8 mouse cellular contexts compared by ENCODE assay signal in the genomic region with DNA sequence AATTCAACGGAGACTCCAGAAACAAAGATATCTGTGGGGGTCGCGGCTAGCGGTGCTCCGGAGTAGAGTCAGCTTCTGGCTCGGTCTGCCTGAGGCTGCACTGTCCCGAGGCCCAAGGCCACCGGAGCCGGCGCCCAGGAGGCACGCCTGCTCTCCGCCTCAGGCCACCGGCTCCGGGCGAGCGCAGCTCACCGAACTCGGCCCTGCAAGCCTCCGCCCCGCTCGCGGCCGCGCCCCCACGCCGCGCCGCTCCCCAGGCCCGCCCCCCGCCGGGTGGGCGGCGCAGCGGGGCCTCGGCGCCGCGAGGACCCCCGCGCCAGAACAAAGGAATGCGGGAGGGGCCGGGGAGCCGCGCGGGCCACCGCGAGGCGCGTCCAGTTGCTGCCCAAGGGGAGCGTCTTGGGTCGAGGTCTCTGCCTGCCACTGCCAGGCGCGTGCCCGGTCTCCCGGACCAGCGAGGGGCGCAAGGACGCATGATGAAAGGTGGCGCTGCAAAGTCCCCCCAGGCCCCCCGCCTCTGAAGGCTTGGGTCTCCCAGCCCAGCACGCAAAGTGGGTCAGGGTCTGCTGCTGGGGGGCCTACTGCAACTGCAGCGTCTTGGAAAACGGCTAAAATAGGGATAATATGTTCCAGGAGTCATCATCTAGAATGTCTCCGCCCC. TPM values are rescaled to one million over a fixed set of nuclear protein-coding genes. Genes with fewer than 3 reads are reported as not detected.
DNase-seq lines count a peak whose midpoint lies in the region; ATAC-seq and TF ChIP-seq lines count a peak whose summit lies in the region.

No protein-coding gene starts in this region.

- WGBS in forebrain, embryonic 12.5 days, result 2% methylated on average over 52 of the region's 64 CpGs
- 2% methylated on average over 42 of the region's 64 CpGs for WGBS in hindbrain, embryonic 12.5 days
- WGBS in limb, embryonic 15.5 days, result under 1% methylated on average over 63 of the region's 64 CpGs

- peak; percentile 21; the same call in 1 of the 2 replicates for ATAC-seq in forebrain, embryonic 12.5 days (ENCODE audit: low FRiP score)
- peak; percentile 17 for ATAC-seq in hindbrain, embryonic 12.5 days (ENCODE audit: low FRiP score)
- peak; percentile 50; the same call in 1 of the 2 replicates for ATAC-seq in limb, embryonic 15.5 days (ENCODE audit: insufficient number of reproducible peaks, low FRiP score, low TSS enrichment, low read depth)

- H3K9ac ChIP-seq in forebrain, embryonic 12.5 days, result peak overlapping the region; percentile 85
- H3K9ac ChIP-seq in hindbrain, embryonic 12.5 days, result peak overlapping the region; percentile 91
- H3K9ac ChIP-seq in limb, embryonic 15.5 days, result peak overlapping the region; percentile 71

- peak overlapping the region; percentile 99 for H3K4me2 ChIP-seq in forebrain, embryonic 12.5 days
- H3K4me2 ChIP-seq in hindbrain, embryonic 12.5 days (replicated peaks), result peak overlapping the region; percentile 94
- peak overlapping the region; percentile 97 for H3K4me2 ChIP-seq in limb, embryonic 15.5 days
- peak overlapping the region; percentile 95 for H3K4me2 ChIP-seq in myocyte (ENCODE audit: low read depth)

- H3K27me3 ChIP-seq in forebrain, embryonic 12.5 days, result peaks cover 49% of the 10 kb centered on the region
- peaks cover 6% of the 10 kb centered on the region; the same call in 1 of the 2 replicates for H3K27me3 ChIP-seq in hindbrain, embryonic 12.5 days
- H3K27me3 ChIP-seq in limb, embryonic 15.5 days, result peaks cover 15% of the 10 kb centered on the region
- no peaks in the 10 kb centered on the region for H3K27me3 ChIP-seq in myocyte (ENCODE audit: control insufficient read depth, insufficient read depth, insufficient read length)

- TF ChIP-seq POLR2A in myocyte (IDR thresholded peaks at IDR 0.05; ENCODE audit: insufficient read length, low read depth), result peak; percentile 88

- DNase-seq in adrenal gland, adult (ENCODE audit: inconsistent age in 2 of 2, low spot score in 1 of 2), result peak; percentile 77 to 90
- DNase-seq in adrenal gland, postnatal 4 days (ENCODE audit: low spot score in 2 of 2), result no peak
- DNase-seq in adrenal gland, postnatal 36 days, result peak; percentile 83 to 85
- peak; percentile 41 for DNase-seq in thymus, postnatal 4 days

- H3K79me2 ChIP-seq in myocyte (ENCODE audit: control insufficient read depth, insufficient read depth), result peaks cover 63% of the 10 kb centered on the region

- H3K9me3 ChIP-seq in forebrain, embryonic 12.5 days, result no peaks in the 10 kb centered on the region
- H3K9me3 ChIP-seq in hindbrain, embryonic 12.5 days (replicated peaks), result no peaks in the 10 kb centered on the region
- no peaks in the 10 kb centered on the region for H3K9me3 ChIP-seq in limb, embryonic 15.5 days

- H3K4me3 ChIP-seq in forebrain, embryonic 12.5 days (replicated peaks), result peak overlapping the region; percentile 60
- peak overlapping the region; percentile 84 for H3K4me3 ChIP-seq in hindbrain, embryonic 12.5 days
- peak overlapping the region; percentile 66 for H3K4me3 ChIP-seq in limb, embryonic 15.5 days
- peak overlapping the region; percentile 95 for H3K4me3 ChIP-seq in myocyte

- H3ac ChIP-seq in myocyte (ENCODE audit: control insufficient read depth, insufficient read length), result peak overlapping the region; percentile 85

- H3K4me1 ChIP-seq in forebrain, embryonic 12.5 days, result peaks cover 48% of the 10 kb centered on the region
- H3K4me1 ChIP-seq in hindbrain, embryonic 12.5 days, result peaks cover 35% of the 10 kb centered on the region
- H3K4me1 ChIP-seq in limb, embryonic 15.5 days, result peaks cover 54% of the 10 kb centered on the region

- no peaks in the 10 kb centered on the region for H3K36me3 ChIP-seq in forebrain, embryonic 12.5 days (replicated peaks)
- no peaks in the 10 kb centered on the region for H3K36me3 ChIP-seq in hindbrain, embryonic 12.5 days
- no peaks in the 10 kb centered on the region for H3K36me3 ChIP-seq in limb, embryonic 15.5 days
- peaks cover 9% of the 10 kb centered on the region for H3K36me3 ChIP-seq in myocyte (ENCODE audit: control insufficient read depth, insufficient read depth)

- peak overlapping the region; percentile 83 for H3K27ac ChIP-seq in forebrain, embryonic 12.5 days
- H3K27ac ChIP-seq in hindbrain, embryonic 12.5 days, result peak overlapping the region; percentile 95
- peak overlapping the region; percentile 82 for H3K27ac ChIP-seq in limb, embryonic 15.5 days

TF ChIP-seq in myocyte, 11 proteins besides CTCF, POLR2A, EP300 and RAD21:
- TF ChIP-seq TCF12 (IDR thresholded peaks at IDR 0.05; ENCODE audit: insufficient read depth, poor library complexity, severe bottlenecking), result no peak
- peak; percentile 85 for TF ChIP-seq POLR2AphosphoS2 (IDR thresholded peaks at IDR 0.05; ENCODE audit: insufficient read length, low read depth)
- TF ChIP-seq REST (IDR thresholded peaks at IDR 0.05; ENCODE audit: insufficient read depth, insufficient read length), result no peak
- no peak for TF ChIP-seq E2F4 (IDR thresholded peaks at IDR 0.05; ENCODE audit: insufficient read depth)
- TF ChIP-seq CEBPB (IDR thresholded peaks at IDR 0.05; ENCODE audit: insufficient read depth, poor library complexity, severe bottlenecking), result no peak
- TF ChIP-seq MYOD1 (IDR thresholded peaks at IDR 0.05; ENCODE audit: control insufficient read depth in 1 of 3, insufficient read length in 2 of 3, low read depth in 2 of 3), result no peak
- TF ChIP-seq MYOG (IDR thresholded peaks at IDR 0.05; ENCODE audit: control insufficient read depth in 1 of 3, insufficient read depth in 1 of 3, insufficient read length in 2 of 3, low read depth in 2 of 3), result peak in 2 of 3 experiments; percentile 28 to 69

RNA-seq across cellular contexts. Expression of gene Nfil3, which starts 2.4 kb away (rescaled TPM):
- 10 to 100 TPM; 27.2 to 29.3 TPM for total RNA-seq in adrenal gland, postnatal 4 days (2021)
- 10 to 100 TPM; 48.9 to 83.1 TPM for total RNA-seq in adrenal gland, postnatal 36 days (2021)
- polyA plus RNA-seq in forebrain, embryonic 12.5 days (2016; fragmentation: Nextera tagmentation; extraction: Ambion mirVana), result 27.3 and 28.8 TPM in 2 replicates
- 39.6 and 44.7 TPM in 2 replicates for polyA plus RNA-seq in hindbrain, embryonic 12.5 days (2016; fragmentation: Nextera tagmentation; extraction: Ambion mirVana)
- 42.5 and 45.6 TPM in 2 replicates for polyA plus RNA-seq in limb, embryonic 15.5 days (2015; fragmentation: Nextera tagmentation; extraction: Ambion mirVana)
- 60.6 TPM for polyA plus RNA-seq in myocyte (2012; fragmentation: generic; extraction: Trizol)

RNA-seq across cellular contexts. Expression of gene Auh, which starts 49.0 kb away (rescaled TPM):
- 100 to 1,000 TPM; 101 TPM for total RNA-seq in adrenal gland, postnatal 4 days (2021)
- 100 to 1,000 TPM; 130 to 159 TPM for total RNA-seq in adrenal gland, postnatal 36 days (2021)
- polyA plus RNA-seq in forebrain, embryonic 12.5 days (2016; fragmentation: Nextera tagmentation; extraction: Ambion mirVana), result 38.9 and 42.7 TPM in 2 replicates
- polyA plus RNA-seq in hindbrain, embryonic 12.5 days (2016; fragmentation: Nextera tagmentation; extraction: Ambion mirVana), result 47.7 and 50.6 TPM in 2 replicates
- polyA plus RNA-seq in limb, embryonic 15.5 days (2015; fragmentation: Nextera tagmentation; extraction: Ambion mirVana), result 39.6 and 41.1 TPM in 2 replicates
- 17.4 TPM for polyA plus RNA-seq in myocyte (2012; fragmentation: generic; extraction: Trizol)

Comparison
In these comparisons a context has a peak if more than half of its experiments do, and no peak if none do; other contexts are left out.
1. DNase-seq: peak in adrenal gland, adult (2 of 2), adrenal gland, postnatal 36 days (2 of 2) and thymus, postnatal 4 days (single experiment); none in adrenal gland, postnatal 4 days (0 of 2).
2. Peak in every context shown above with its lines, with median percentiles within 50 percentile points of each other: ATAC-seq, H3K27ac ChIP-seq, H3K4me2 ChIP-seq, H3K4me3 ChIP-seq and H3K9ac ChIP-seq.